Mouse (Mus musculus): ENCODE measurements around the gene Cdc42se1. TPM values are rescaled to one million over a fixed set of nuclear protein-coding genes. Genes with fewer than 3 reads are reported as not detected.

Cdc42se1 gene
- polyA plus RNA-seq, 1 experiment from 2014 or later, result 63.3 TPM

GRCm38 (mm10) chr3:95227214-95227613, 1.3 kb upstream of the Cdc42se1 start:
- H3K4me3 ChIP-seq (ENCODE audit: control insufficient read depth in 1 of 2, insufficient read depth in 1 of 2, low read depth in 1 of 2, low read length in 2 of 2), result peak overlapping the region; percentile 20 to 95; a peak in 3 of 4 replicates
- H3K4me2 ChIP-seq (ENCODE audit: low read length), result peak overlapping the region; percentile 77
- no peaks in the 10 kb centered on the region for H3K27me3 ChIP-seq (ENCODE audit: control insufficient read depth, insufficient read depth, low read length)
- H3K9me3 ChIP-seq (ENCODE audit: control insufficient read depth, low read length), result no peaks in the 10 kb centered on the region
- peaks cover 18 to 44% of the 10 kb centered on the region in 2 experiments for H3K4me1 ChIP-seq (ENCODE audit: control insufficient read depth in 2 of 2, insufficient read depth in 2 of 2, low read length in 2 of 2)
- no peak overlapping the region; a peak in 1 of 4 replicates for H3K27ac ChIP-seq (replicated peaks in 1 of 2; ENCODE audit: control insufficient read depth in 1 of 2, insufficient read depth in 1 of 2, low read depth in 2 of 2, low read length in 2 of 2)
- no peak for ATAC-seq (ENCODE audit: insufficient number of reproducible peaks, insufficient read depth, low FRiP score, low read depth)
- H3K9ac ChIP-seq (ENCODE audit: low read length), result peak overlapping the region; percentile 97
- 35% methylated on average over 1 of the region's 1 CpGs for WGBS
- peaks cover 28% of the 10 kb centered on the region for H3K36me3 ChIP-seq (ENCODE audit: control insufficient read depth, insufficient read depth, low read length)

- Histone ChIP-seq H3K36me3 (ENCODE audit: control insufficient read depth, insufficient read depth, low read length) (peaks cover 33% of the 10 kb centered on the region), H3K4me2 (ENCODE audit: low read length) (peak overlapping the region; percentile 77), H3K9ac (ENCODE audit: low read length) (peak overlapping the region; percentile 97), H3K27ac (replicated peaks in 1 of 2; ENCODE audit: control insufficient read depth in 1 of 2, insufficient read depth in 1 of 2, low read depth in 2 of 2, low read length in 2 of 2) (peak overlapping the region; percentile 87 to 97), H3K4me1 (ENCODE audit: control insufficient read depth in 2 of 2, insufficient read depth in 2 of 2, low read length in 2 of 2) (peaks cover 20 to 44% of the 10 kb centered on the region in 2 experiments), H3K4me3 (ENCODE audit: control insufficient read depth in 1 of 2, insufficient read depth in 1 of 2, low read depth in 1 of 2, low read length in 2 of 2) (peak overlapping the region; percentile 67 to 95), H3K9me3 (ENCODE audit: control insufficient read depth, low read length) (no peaks in the 10 kb centered on the region), H3K27me3 (ENCODE audit: control insufficient read depth, insufficient read depth, low read length) (no peaks in the 10 kb centered on the region)
- WGBS, result under 1% methylated on average over 41 of the region's 43 CpGs
- ATAC-seq (ENCODE audit: insufficient number of reproducible peaks, insufficient read depth, low FRiP score, low read depth), result 0 out of 2 replicates have a peak, but pooled peaks have one; percentile 1
Observed at GRCm38 (mm10) chr3:95228894-95229780, 605 bp downstream of the Cdc42se1 start.

GRCm38 (mm10) chr3:95229781-95230494, 1.4 kb downstream of the Cdc42se1 start:
- peak; percentile 34 for ATAC-seq (ENCODE audit: insufficient number of reproducible peaks, insufficient read depth, low FRiP score, low read depth)
- Histone ChIP-seq H3K4me3 (ENCODE audit: control insufficient read depth in 1 of 2, insufficient read depth in 1 of 2, low read depth in 1 of 2, low read length in 2 of 2) (peak overlapping the region; percentile 67 to 95), H3K27me3 (ENCODE audit: control insufficient read depth, insufficient read depth, low read length) (no peaks in the 10 kb centered on the region), H3K9ac (ENCODE audit: low read length) (peak overlapping the region; percentile 97), H3K27ac (replicated peaks in 1 of 2; ENCODE audit: control insufficient read depth in 1 of 2, insufficient read depth in 1 of 2, low read depth in 2 of 2, low read length in 2 of 2) (peak overlapping the region; percentile 87 to 97), H3K36me3 (ENCODE audit: control insufficient read depth, insufficient read depth, low read length) (peaks cover 41% of the 10 kb centered on the region), H3K4me2 (ENCODE audit: low read length) (peak overlapping the region; percentile 77), H3K9me3 (ENCODE audit: control insufficient read depth, low read length) (no peaks in the 10 kb centered on the region), H3K4me1 (ENCODE audit: control insufficient read depth in 2 of 2, insufficient read depth in 2 of 2, low read length in 2 of 2) (peaks cover 17 to 36% of the 10 kb centered on the region in 2 experiments)
- 8% methylated on average over 13 of the region's 13 CpGs for WGBS

- 63% methylated on average over 8 of the region's 8 CpGs for WGBS
- Histone ChIP-seq H3K9ac (ENCODE audit: low read length) (peak overlapping the region; percentile 97), H3K4me1 (ENCODE audit: control insufficient read depth in 2 of 2, insufficient read depth in 2 of 2, low read length in 2 of 2) (peaks cover 17 to 36% of the 10 kb centered on the region in 2 experiments), H3K36me3 (ENCODE audit: control insufficient read depth, insufficient read depth, low read length) (peaks cover 49% of the 10 kb centered on the region), H3K4me3 (ENCODE audit: control insufficient read depth in 1 of 2, insufficient read depth in 1 of 2, low read depth in 1 of 2, low read length in 2 of 2) (peak overlapping the region; percentile 67 to 95), H3K9me3 (ENCODE audit: control insufficient read depth, low read length) (no peaks in the 10 kb centered on the region), H3K27me3 (ENCODE audit: control insufficient read depth, insufficient read depth, low read length) (no peaks in the 10 kb centered on the region), H3K27ac (replicated peaks in 1 of 2; ENCODE audit: control insufficient read depth in 1 of 2, insufficient read depth in 1 of 2, low read depth in 2 of 2, low read length in 2 of 2) (peak overlapping the region; percentile 79 to 97), H3K4me2 (ENCODE audit: low read length) (peak overlapping the region; percentile 77)
- ATAC-seq (ENCODE audit: insufficient number of reproducible peaks, insufficient read depth, low FRiP score, low read depth), result no peak
Observed at GRCm38 (mm10) chr3:95230495-95231297, 2.2 kb downstream of the Cdc42se1 start.

- H3K4me3 ChIP-seq (ENCODE audit: control insufficient read depth in 1 of 2, insufficient read depth in 1 of 2, low read depth in 1 of 2, low read length in 2 of 2), result peak within 1 kb of the TSS in 1 of 2 experiments; percentile 95; a peak in 1 of 4 replicates
- peak within 1 kb of the TSS; percentile 79 to 97; a peak in 3 of 4 replicates for H3K27ac ChIP-seq (replicated peaks in 1 of 2; ENCODE audit: control insufficient read depth in 1 of 2, insufficient read depth in 1 of 2, low read depth in 2 of 2, low read length in 2 of 2)
- peak within 1 kb of the TSS; percentile 97 for H3K9ac ChIP-seq (ENCODE audit: low read length)
- 67% methylated on average over 13 of the region's 13 CpGs for WGBS
- peak within 1 kb of the TSS; percentile 77 for H3K4me2 ChIP-seq (ENCODE audit: low read length)
- no peaks in the 10 kb centered on the region for H3K27me3 ChIP-seq (ENCODE audit: control insufficient read depth, insufficient read depth, low read length)
- H3K4me1 ChIP-seq (ENCODE audit: control insufficient read depth in 2 of 2, insufficient read depth in 2 of 2, low read length in 2 of 2), result peaks cover 17 to 36% of the 10 kb centered on the region in 2 experiments
- H3K36me3 ChIP-seq (ENCODE audit: control insufficient read depth, insufficient read depth, low read length), result peaks cover 57% of the 10 kb centered on the region
- no peaks in the 10 kb centered on the region for H3K9me3 ChIP-seq (ENCODE audit: control insufficient read depth, low read length)
- no peak for ATAC-seq (ENCODE audit: insufficient number of reproducible peaks, insufficient read depth, low FRiP score, low read depth)
Observed at GRCm38 (mm10) chr3:95231298-95232221, 3.0 kb downstream of the Cdc42se1 start, which contains the start of gene Mllt11. TSS of gene Mllt11 (minus strand) at chr3:95232171.

GRCm38 (mm10) chr3:95232771-95233170, 4.2 kb downstream of the Cdc42se1 start:
- Histone ChIP-seq H3K27ac (replicated peaks in 1 of 2; ENCODE audit: control insufficient read depth in 1 of 2, insufficient read depth in 1 of 2, low read depth in 2 of 2, low read length in 2 of 2) (peak overlapping the region; percentile 49 to 56; a peak in 2 of 4 replicates), H3K9ac (ENCODE audit: low read length) (peak overlapping the region; percentile 42), H3K4me2 (ENCODE audit: low read length) (no peak overlapping the region), H3K4me1 (ENCODE audit: control insufficient read depth in 2 of 2, insufficient read depth in 2 of 2, low read length in 2 of 2) (peaks cover 20 to 34% of the 10 kb centered on the region in 2 experiments), H3K4me3 (ENCODE audit: control insufficient read depth in 1 of 2, insufficient read depth in 1 of 2, low read depth in 1 of 2, low read length in 2 of 2) (no peak overlapping the region), H3K36me3 (ENCODE audit: control insufficient read depth, insufficient read depth, low read length) (peaks cover 69% of the 10 kb centered on the region), H3K27me3 (ENCODE audit: control insufficient read depth, insufficient read depth, low read length) (no peaks in the 10 kb centered on the region), H3K9me3 (ENCODE audit: control insufficient read depth, low read length) (no peaks in the 10 kb centered on the region)
- 44% methylated on average over 7 of the region's 7 CpGs for WGBS
- ATAC-seq (ENCODE audit: insufficient number of reproducible peaks, insufficient read depth, low FRiP score, low read depth), result no peak
